15 mouse cellular contexts compared by ENCODE assay signal in the genomic region with DNA sequence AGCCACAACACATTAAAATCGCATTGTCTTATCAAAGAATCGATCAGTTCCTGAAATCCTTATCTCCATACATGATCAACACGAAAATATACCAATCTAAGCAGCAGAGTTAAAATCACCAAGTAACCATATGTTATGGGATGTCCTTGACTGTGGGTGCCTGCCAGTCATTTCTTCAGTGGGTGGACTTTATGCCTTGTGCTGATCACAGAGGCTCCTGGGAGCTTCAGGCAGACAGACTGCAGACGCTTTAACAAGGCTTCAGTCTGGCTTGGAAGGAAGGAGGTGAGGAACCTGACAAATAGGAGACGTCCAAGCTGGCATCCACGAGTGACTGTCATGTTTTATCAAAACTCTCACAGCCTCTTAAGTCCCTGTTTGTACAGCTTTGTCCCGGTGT. TPM values are rescaled to one million over a fixed set of nuclear protein-coding genes. Genes with fewer than 3 reads are reported as not detected.
A peak's percentile ranks its signal among the peaks of the same experiment; 100 is the strongest.
DNase-seq lines count a peak whose midpoint lies in the region; ATAC-seq lines count a peak whose summit lies in the region.
"Had no signal": no experiment of that assay in that cellular context is flagged by ENCODE, and none has a peak within 500 bp of the region (broad histone marks: within the 10 kb centered on the region; RNA-seq: fewer than 3 reads in every experiment).

No protein-coding gene starts in this region.

- DNase-seq in frontal cortex, postnatal 14 days (ENCODE audit: low spot score in 2 of 2) = no peak
- DNase-seq in right cerebral cortex, adult 18-20 months = peak; percentile 58
- DNase-seq in right cerebral cortex, postnatal 4 days = no peak
- peak; percentile 48 for DNase-seq in telencephalon, adult 2 months (ENCODE audit: low read depth, low spot score)
- DNase-seq in gastrocnemius, postnatal 36 days = no peak
- DNase-seq: adrenal gland, postnatal 14 days; cerebellum, adult 11-12 months; gastrocnemius, postnatal 10 days; heart, adult 11 months had no signal

- peak; percentile 86 for ATAC-seq in frontal cortex, adult (ENCODE audit: low TSS enrichment)
- ATAC-seq: CD4-positive, CD25-positive, alpha-beta regulatory T cell, adult 4 months; forebrain, embryonic 15.5 days; hindbrain, embryonic 16.5 days; intestine, embryonic 15.5 days had no signal

- intact Hi-C loops in gastrocnemius, postnatal 36 days (cut with DNase I) = no loop called here

RNA-seq across cellular contexts. Expression of a gene that starts 43.9 kb away (rescaled TPM):
- 10 to 100 TPM; 11.5 to 16.7 TPM for total RNA-seq in gastrocnemius, postnatal 36 days (2021)
- total RNA-seq: MEL had no signal

Comparison
In these comparisons a context has a peak if more than half of its experiments do, and no peak if none do; other contexts are left out.
1. DNase-seq: peak in right cerebral cortex, adult 18-20 months (single experiment) and telencephalon, adult 2 months (single experiment); none in frontal cortex, postnatal 14 days (0 of 2), right cerebral cortex, postnatal 4 days (single experiment) and gastrocnemius, postnatal 36 days (0 of 2).